Mouse (Mus musculus) heart, adult 8-10 months (tissue): ENCODE measurements around the gene Idnk. TPM values are rescaled to one million over a fixed set of nuclear protein-coding genes. Genes with fewer than 3 reads are reported as not detected.
"Not testable (repeated sequence)": the region's sequence is repeated elsewhere in the genome, so short reads cannot be mapped to it uniquely, and the experiment has no call there.

Experiments
- DNase-seq: peaks from one replicate; pipeline ENCODE4 v3.0.0; 2022; ENCODE audit warnings: low spot score
- total RNA-seq, 4 experiments: library from RNA; stranded (reverse); gene quantifications; 2 replicates each; pipeline ENCODE4 v1.2.4; 2022

Gene Idnk
- total RNA-seq, 4 experiments from 2014 or later, result 21.2 to 26.2 (median 24.6) TPM

DNA sequence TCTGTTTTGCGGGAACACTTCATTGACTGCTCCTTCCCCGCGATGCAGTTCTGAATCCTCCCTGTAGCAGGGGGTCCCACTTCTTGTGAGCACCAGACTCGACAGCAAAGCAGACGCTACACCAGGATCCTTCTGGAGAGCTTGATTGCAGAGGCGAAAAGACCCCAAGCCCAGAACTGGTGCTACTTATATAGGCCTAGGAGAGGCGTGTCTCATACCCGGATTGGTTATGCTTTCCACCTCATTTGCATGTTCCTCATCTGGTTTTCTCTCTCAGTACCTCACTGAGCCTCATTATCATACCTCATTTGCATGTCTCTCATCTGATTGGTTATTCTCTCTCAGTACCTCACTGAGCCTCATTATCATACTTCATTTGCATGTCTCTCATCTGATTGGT lies 10.8 kb upstream of the Idnk start:
- DNase-seq, result not testable (repeated sequence)

GRCm38 (mm10) chr13:58147760-58148159 lies 9.7 kb upstream of the Idnk start:
- DNase-seq, result no peak

GRCm38 (mm10) chr13:58148256-58148831 lies 9.1 kb upstream of the Idnk start:
- peak; percentile 7 for DNase-seq

DNA sequence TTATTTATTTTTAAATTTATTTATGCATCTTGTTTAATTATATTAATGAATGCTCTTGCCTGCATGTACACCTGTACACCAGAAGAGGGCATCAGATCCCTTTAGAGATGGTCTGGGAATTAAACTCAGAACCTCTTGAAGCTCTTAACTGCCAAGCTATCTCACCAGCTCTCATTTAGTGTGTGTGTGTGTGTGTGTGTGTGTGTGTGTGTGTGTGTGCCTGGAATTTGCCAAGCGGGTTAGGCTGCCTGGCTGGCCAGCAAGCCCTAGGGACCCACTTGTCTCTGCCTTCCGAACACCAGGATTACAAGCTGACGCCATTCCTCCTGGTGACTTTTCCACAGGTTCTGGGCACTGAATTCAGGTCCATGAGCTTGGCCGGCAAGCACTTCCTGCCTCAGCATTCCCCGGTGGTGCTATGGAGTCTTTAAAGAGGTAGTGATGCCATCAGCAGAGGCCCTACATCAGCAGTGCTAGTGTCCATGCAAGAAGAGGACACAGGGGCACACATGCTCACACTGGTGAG lies 8.4 kb upstream of the Idnk start:
- DNase-seq, result no peak

- no peak for DNase-seq
Measured at GRCm38 (mm10) chr13:58149629-58150028, 7.8 kb upstream of the Idnk start.

- DNase-seq, result no peak
Measured at GRCm38 (mm10) chr13:58150442-58150841, 7.0 kb upstream of the Idnk start.

GRCm38 (mm10) chr13:58156031-58156430 lies 1.4 kb upstream of the Idnk start:
- DNase-seq, result no peak

GRCm38 (mm10) chr13:58157036-58157435 lies 413 bp upstream of the Idnk start:
- peak; percentile 5 for DNase-seq

- DNase-seq, result peak; percentile 84
Measured at GRCm38 (mm10) chr13:58158099-58158912, 857 bp downstream of the Idnk start.

DNA sequence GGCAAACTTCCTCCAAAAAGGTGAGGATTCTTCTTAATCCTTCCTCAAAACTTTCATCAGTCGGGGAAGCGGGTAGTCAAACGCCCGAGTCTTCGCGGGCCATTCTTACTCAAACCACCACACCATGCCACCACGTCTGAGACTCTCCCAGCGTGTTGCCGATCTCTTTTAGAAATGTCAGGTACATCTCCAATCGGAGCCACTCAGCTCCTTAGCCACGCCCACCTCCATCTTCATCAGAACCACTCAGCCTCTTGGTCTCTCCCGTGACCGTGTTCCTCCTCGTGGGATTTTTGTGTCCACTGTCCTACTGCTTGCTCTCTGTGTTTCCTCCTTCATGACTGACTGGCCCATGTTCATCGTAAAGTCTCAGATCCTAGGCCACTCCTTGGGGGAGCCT lies 3.3 kb downstream of the Idnk start:
- no peak for DNase-seq

- no peak for DNase-seq
Measured at GRCm38 (mm10) chr13:58163343-58163742, 5.9 kb downstream of the Idnk start.

- no peak for DNase-seq
Measured at GRCm38 (mm10) chr13:58168119-58168518, 10.7 kb downstream of the Idnk start.

- no peak for DNase-seq
Measured at GRCm38 (mm10) chr13:58176105-58176504, 18.7 kb downstream of the Idnk start.

DNA sequence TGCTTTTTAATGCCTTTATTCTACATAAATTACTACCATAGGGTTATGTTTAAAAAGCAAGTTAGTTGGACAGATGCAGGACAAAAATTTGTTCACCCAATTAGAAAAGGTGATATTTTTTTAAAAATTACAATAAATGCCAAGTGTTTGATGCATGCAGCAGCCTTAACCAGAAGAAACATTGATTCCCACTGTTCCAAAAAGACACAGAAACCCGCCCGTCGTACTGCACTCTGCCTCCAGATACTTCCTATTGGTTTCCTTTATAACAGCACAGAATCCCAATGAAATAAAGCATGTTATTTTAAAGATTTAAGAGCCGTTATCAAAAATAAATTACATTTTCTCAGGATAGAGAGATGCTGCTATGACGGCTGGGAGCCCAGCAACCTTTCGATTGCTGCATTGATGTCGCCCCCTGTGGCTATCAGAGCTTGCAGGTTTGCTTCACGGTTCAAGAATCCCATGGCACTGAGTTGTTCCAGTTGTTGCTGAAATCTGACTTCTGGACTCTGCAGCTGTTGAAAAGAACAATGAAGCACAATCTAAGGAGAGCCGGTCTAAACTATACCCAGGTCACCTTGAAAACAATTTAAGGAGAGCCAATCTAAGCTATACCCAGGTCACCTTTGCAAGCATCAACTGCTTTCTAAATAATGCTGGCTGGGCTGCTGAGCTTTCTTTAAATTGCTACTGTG lies 20.2 kb downstream of the Idnk start:
- DNase-seq, result peak; percentile 100

DNA sequence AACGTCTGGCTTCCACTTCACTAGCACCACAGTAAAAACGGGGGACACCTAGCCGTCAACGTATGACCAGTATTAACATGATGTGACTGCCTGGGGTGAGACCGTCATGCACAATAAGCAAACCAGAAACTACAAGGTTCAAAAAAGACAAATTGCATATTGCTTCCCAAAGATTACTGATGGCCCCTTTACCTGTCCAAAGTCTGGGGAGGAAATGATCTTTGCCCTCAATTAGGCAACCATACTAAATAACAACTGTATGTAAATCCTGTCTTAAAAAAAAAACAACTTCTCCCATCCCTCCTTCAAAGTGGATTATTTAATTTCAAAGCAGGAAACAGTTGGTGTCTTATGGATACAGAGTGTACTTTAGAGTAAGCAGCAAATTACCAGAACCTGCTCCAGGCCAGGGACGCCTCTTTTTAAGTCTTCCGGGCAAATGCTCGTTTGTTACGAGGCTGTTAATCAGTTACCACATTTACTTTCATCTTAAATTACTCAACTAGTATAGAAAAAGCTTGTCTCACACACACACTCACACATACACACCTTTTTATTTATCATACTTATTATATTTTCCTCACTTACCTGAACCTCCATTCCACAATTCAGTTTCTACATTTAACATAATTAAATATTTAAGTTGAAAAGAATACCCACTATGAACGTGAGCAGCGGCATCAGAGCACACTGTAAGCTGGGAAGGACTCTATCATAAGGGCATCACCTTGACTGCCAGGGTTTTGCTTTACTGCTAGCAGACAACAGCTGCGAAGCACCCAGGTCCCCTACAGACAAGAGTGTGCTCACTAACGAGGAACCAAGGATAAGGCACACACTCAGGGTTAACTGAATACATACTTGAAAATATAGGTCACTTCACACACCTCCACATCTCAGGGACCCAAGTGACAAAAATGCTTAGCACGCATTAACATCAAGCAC lies 24.4 kb downstream of the Idnk start:
- DNase-seq, result no peak

- DNase-seq, result no peak
Measured at GRCm38 (mm10) chr13:58184111-58184510, 26.7 kb downstream of the Idnk start.

DNA sequence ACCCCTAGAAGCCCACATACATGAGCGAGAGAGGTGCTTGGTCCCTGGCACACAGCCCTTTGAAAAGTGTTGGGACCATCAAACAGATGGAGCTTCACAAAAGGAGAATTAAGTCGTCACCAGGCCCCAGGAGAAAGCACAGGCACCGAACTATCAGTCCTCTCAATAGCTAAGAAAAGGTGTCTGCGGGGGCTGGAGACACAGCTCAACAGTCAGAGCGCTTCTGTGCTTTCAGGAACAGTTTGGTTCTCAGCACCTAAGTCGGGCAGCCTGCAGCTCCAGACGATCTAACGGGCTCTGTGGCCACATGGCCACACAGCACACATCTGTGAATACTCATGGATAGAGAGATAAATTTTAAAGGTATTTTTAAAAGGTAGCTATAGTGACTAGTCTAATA lies 28.8 kb downstream of the Idnk start:
- DNase-seq, result no peak

GRCm38 (mm10) chr13:58187751-58188150 lies 30.3 kb downstream of the Idnk start:
- DNase-seq, result no peak

DNA sequence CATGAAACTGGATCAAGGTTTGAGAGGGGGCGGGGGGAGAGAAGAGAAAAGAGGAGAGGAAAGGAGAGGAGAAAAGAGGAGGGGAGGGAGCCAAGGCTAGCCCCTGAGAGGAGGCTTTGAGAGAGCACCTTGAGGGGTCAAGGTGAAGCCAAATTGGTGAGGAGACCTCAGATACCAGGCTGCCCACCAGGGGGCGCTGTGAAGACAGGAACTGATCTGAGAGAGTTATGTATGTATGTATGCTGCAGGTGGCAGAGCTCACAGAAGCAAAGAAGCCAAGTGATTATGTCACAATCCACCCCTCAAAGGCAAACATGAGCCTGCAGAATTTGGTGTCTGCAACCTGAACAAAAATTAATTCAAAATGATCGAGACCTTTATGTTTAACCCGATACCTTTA lies 31.0 kb downstream of the Idnk start:
- peak; percentile 71 for DNase-seq

DNA sequence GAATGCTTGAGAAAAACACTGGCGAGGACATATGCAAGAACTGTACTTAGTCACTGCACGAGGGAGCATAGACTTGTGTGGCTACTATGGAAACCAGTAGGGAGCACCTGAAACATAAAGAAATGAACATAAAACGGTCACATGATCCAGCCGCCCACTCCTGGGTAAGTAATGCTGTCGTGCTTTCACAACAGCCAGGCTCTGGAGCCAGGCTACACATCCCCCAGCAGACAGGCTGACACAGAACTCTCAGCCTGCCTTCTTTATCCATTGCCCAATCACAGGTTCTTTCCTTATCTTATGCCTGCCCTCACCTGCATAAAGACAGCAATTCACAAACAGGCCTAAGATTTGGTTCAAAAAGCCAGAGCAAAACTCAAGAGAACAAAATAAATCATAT lies 32.0 kb downstream of the Idnk start:
- no peak for DNase-seq

GRCm38 (mm10) chr13:58191516-58191915 lies 34.1 kb downstream of the Idnk start:
- no peak for DNase-seq
